Mouse (Mus musculus): ENCODE measurements at regions not wholly inside any gene's neighbourhood (a gene's known extent, or its start where the extent isn't known, plus 50 kb on each side); places are given as distances from the start of the nearest gene placed in this dataset.

DNA sequence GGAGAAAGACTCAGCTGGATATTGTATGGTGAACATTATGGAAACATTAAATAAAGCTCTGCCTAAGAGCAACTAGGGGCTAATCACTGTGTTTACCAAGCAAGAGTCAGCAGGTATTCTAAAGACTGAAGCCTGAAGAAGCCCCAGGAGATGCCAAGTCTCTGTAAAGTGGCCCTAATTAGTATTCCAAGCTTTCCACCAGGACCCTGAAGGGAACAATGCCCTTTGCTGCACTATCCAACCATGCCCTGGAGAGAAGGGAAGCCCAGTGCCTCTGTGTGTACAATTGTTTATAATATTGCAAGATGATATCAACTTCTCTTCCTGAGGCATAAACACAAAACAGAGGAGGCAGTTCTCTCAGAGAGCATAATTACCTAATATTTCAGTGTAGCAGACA is 251.3 kb upstream of the Fam49a start:
- TF ChIP-seq CTCF (IDR thresholded peaks at IDR 0.05) (no peak), EP300 (IDR thresholded peaks at IDR 0.05) (no peak)

All from lung, postnatal 0 days (tissue).